Mouse (Mus musculus) bone marrow macrophage, adult 2 months (primary cell): ENCODE measurements around the gene Atp6v0d1. TPM values are rescaled to one million over a fixed set of nuclear protein-coding genes. Genes with fewer than 3 reads are reported as not detected.

Experiments
- H3K27ac ChIP-seq: 2 replicates; pipeline ENCODE4 v1.5.1; 2012; ENCODE audit warnings: low read depth, low read length; ENCODE audit not compliant: insufficient read depth
- H3K4me1 ChIP-seq: 2 replicates; pipeline ENCODE4 v1.6.1; 2012; ENCODE audit warnings: low read length; ENCODE audit not compliant: control insufficient read depth, insufficient read depth
- H3K4me3 ChIP-seq: 2 replicates; pipeline ENCODE4 v1.5.1; 2012; ENCODE audit warnings: mild to moderate bottlenecking, low read length, moderate library complexity; ENCODE audit not compliant: insufficient read depth
- CTCF ChIP-seq: IDR thresholded peaks from 2 replicates; pipeline ENCODE4 v1.5.1; 2012; ENCODE audit warnings: low read depth, mild to moderate bottlenecking, low read length, moderate library complexity
- POLR2A ChIP-seq: IDR thresholded peaks from 2 replicates; pipeline ENCODE4 v1.6.1; 2012; ENCODE audit warnings: mild to moderate bottlenecking, low read depth, low read length, borderline replicate concordance
- polyA plus RNA-seq: library from polyadenylated mRNA; stranded (reverse); fragments of >200 nt; gene quantifications from 2 replicates; pipeline ENCODE4 v1.2.4, GENCODE M21; 2012; ENCODE audit not compliant: missing spikeins, insufficient read depth, insufficient read length

Gene Atp6v0d1
- polyA plus RNA-seq, 1 experiment = 186 TPM

DNA sequence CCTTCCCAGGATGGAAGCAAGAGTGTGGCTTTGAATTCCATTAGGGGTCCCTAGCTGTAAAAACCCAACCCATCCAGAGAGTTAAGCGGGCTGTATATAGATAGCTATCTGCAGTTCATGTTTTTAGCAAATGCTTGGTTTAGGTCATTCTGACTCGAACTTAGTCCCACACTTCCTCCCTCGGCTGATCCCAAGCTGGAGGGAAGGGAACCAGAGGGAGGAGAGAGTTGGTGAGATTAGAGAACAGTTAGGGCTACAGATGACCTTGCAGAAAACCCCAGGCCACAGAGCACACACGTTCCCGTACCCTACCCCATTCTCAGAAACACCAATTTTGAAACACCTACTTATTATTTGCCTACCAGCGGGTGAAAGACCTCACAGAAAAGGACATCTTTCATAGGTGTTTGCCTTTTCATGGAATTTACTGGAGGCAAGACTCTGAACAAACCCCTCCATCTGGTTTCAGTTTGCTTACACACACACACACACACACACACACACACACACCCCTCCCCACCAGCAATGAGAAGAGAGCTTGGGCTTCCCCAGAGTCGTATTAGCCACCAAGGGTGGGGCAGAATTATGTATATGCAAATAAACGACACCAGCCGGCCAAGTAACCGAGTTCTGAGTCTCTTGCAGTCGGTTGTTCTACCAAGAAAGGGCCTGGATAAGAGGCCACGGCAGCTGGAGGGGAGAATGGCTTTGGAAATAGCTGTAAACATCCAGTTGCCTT is 55.7 kb downstream of the Atp6v0d1 start:
- Histone ChIP-seq H3K4me3 (no peak overlapping the region), H3K27ac (no peak overlapping the region), H3K4me1 (peaks cover 22% of the 10 kb centered on the region)
- TF ChIP-seq POLR2A (no peak), CTCF (no peak)

DNA sequence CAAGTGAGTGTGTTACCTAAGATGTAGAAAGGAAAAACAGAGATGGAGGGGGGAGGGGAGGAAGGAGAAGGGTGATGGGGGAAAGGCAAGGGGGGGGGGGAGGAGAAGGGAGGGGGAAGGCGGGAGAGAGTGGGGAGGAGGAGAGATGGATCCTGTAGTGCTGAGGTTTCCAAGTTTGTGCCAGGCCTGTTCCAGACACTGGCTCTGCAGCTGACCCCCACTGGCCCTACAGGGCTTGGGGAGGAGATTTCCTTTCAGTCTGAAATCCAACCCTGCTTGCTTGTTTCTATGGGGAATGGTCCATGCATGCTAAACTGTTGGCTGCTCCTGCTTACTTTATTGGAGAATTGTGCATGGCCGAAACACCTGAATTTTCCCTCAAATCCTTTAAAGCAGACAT is 57.1 kb downstream of the Atp6v0d1 start:
- no peak for TF ChIP-seq POLR2A
- no peak for TF ChIP-seq CTCF
- Histone ChIP-seq H3K4me1 (peaks cover 26% of the 10 kb centered on the region), H3K4me3 (no peak overlapping the region), H3K27ac (no peak overlapping the region)

DNA sequence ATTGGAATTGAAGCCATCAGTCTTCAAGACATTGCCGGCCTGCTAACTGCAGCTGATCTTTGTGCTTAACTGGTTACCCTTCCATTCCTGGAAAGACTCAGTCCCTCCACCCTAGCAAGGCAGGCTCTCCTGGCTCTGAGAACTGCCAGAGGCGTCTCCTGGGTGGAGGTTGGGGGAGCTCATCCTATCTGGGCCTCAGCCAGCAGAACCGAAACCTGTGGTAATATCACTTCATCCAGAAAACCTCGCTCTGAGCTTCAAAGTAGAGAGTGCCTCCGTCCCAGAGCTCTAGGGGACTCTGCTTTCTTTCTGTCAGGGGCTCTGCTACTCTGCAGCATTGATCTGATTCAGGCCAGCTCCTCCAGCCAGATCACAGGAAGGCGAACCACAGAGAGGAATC is 58.9 kb downstream of the Atp6v0d1 start:
- Histone ChIP-seq H3K4me3 (no peak overlapping the region), H3K27ac (no peak overlapping the region), H3K4me1 (peaks cover 28% of the 10 kb centered on the region)
- TF ChIP-seq CTCF (no peak), POLR2A (no peak)

GRCm38 (mm10) chr8:105504617-105505016 is 61.2 kb downstream of the Atp6v0d1 start:
- H3K4me3 ChIP-seq = no peak overlapping the region
- H3K27ac ChIP-seq = peak overlapping the region; percentile 28; the same call in 1 of the 2 replicates
- TF ChIP-seq POLR2A (no peak), CTCF (no peak)
- H3K4me1 ChIP-seq = peaks cover 24% of the 10 kb centered on the region

- H3K27ac ChIP-seq = peak overlapping the region; percentile 1; the same call in 1 of the 2 replicates
- peaks cover 32% of the 10 kb centered on the region for H3K4me1 ChIP-seq
- TF ChIP-seq POLR2A = no peak
- TF ChIP-seq CTCF = no peak
- H3K4me3 ChIP-seq = peak overlapping the region; percentile 40
Measured at GRCm38 (mm10) chr8:105499787-105500186, 66.1 kb downstream of the Atp6v0d1 start.

DNA sequence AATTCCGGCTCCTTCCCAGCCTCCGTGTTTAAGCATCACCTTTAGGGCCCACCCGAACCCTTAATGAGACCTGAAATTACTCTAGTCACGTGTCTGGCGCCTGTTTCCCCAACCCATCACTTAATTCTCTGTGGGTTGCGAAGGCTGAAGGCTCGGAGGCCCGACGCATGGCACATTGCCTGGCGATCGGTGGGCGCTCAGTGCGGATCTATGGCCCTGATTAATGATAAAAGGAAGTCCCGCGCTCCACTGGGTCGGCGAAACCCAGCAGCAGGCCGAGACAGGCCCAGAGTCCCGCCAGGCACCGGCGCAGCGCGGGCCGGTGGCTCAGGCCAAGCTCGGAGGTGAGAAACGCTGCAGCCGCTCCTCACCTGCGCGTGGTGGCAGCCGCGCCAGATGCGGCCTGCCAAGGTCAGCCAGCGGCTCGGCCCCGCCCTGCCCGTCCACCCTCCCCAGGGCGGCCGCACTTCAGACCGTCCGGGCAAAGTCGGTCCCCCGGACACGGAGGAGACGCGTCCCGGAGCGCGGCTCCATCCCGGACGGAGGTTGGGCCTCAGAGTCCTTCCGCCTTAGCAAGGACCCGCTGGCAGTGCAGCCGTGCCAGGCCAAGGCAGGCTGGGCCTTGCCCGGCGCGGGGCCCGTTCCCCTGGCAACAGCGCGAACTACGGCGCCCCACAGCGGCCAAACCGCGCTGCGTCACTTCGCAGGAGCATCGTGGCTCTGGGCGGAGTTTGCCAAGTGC is 69.2 kb downstream of the Atp6v0d1 start, which contains the start of gene Zdhhc1:
Gene Zdhhc1 (minus strand): TSS at position 464 of the 742 bp plus-strand sequence.
- peak within 1 kb of the TSS; percentile 78 for H3K4me3 ChIP-seq
- H3K4me1 ChIP-seq = peaks cover 20% of the 10 kb centered on the region
- TF ChIP-seq CTCF (peak; percentile 8; the same call in 1 of the 2 replicates), POLR2A (no peak)
- H3K27ac ChIP-seq = no peak within 1 kb of the TSS

DNA sequence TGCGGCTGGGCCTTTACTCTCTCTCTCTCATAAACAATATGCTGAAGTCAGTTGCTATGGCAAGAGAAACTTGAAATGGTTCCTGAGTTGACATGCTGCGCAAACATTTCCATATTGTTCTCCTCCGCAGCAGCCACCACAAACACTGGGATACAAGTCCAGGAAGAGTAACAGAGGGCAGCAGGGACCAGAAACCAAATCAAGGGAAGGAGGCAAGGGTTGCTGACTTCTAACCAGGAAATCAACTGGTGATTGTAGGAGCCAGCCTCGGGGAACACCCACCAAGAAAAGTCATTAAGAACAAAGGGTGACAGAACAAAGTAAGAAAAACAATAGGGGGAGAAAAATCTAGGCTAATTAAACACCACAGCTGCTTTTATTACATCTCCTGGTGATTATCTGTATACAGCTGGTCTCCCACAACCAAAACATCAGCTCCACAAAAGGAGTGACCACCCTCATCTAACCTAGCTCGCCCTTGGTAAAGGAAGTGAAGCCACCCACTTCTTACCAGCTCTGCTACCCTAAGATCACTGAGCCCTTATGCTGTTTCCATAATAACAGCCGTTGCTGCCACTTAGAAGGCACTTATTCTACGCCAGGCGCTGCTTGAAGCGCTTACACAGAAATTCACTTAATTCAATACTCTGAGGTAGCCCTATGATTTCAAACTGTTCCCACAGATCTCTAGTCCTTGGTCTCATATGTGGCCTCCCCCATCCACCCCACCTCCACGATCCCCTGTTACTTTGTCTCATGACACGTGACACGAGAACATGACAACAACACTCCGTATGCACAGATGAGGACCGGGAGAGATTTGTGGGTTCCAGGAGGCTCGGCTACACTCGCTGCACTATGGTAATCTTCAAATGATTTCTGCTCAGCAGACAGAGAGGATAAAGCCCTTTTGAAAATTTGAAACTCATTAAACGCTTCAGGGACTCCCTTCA is 70.2 kb downstream of the Atp6v0d1 start:
- Histone ChIP-seq H3K4me1 (peaks cover 20% of the 10 kb centered on the region), H3K4me3 (peak overlapping the region; percentile 78), H3K27ac (no peak overlapping the region)
- TF ChIP-seq CTCF (no peak), POLR2A (no peak)

DNA sequence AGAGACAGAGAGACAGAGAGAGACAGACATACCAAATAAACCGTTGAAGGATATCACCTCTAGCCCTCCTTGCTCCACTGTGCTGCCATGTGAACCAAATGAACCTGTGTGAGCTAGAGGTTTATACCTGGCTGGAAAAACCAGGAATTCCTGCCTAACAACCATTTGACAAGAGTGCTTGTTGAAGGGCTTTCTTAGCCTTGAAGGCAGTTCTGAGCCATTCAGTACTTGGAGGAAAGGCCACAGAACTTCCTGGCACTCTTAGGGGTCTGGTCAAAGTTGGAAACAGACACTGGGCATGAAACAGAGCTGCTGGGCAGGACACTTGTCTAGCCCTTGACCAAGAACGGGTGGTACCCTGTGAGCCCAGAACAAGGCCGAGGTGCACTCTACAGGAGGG is 71.3 kb downstream of the Atp6v0d1 start:
- H3K4me3 ChIP-seq = no peak overlapping the region
- TF ChIP-seq POLR2A (no peak), CTCF (no peak)
- no peak overlapping the region for H3K27ac ChIP-seq
- H3K4me1 ChIP-seq = peaks cover 16% of the 10 kb centered on the region

- no peak overlapping the region for H3K27ac ChIP-seq
- peaks cover 12% of the 10 kb centered on the region for H3K4me1 ChIP-seq
- TF ChIP-seq CTCF = no peak
- no peak for TF ChIP-seq POLR2A
- no peak overlapping the region for H3K4me3 ChIP-seq
Measured at GRCm38 (mm10) chr8:105493495-105493894, 72.4 kb downstream of the Atp6v0d1 start.
